ENCODE assay signal across 11 mouse cellular contexts in genomic region chr8:83737346-83737745, GRCm38 (mm10). TPM values are rescaled to one million over a fixed set of nuclear protein-coding genes. Genes with fewer than 3 reads are reported as not detected.
A peak's percentile ranks its signal among the peaks of the same experiment; 100 is the strongest.
DNase-seq lines count a peak whose midpoint lies in the region; ATAC-seq and TF ChIP-seq lines count a peak whose summit lies in the region.
"Had no signal": no experiment of that assay in that cellular context is flagged by ENCODE, and none has a peak within 500 bp of the region (broad histone marks: within the 10 kb centered on the region; RNA-seq: fewer than 3 reads in every experiment).

No protein-coding gene starts in this region.

- no peak overlapping the region for H3K4me3 ChIP-seq in heart, embryonic 14.5 days (ENCODE audit: control insufficient read depth in 1 of 2, insufficient read depth in 1 of 2, low read depth in 1 of 2, low read length in 2 of 2)
- H3K4me3 ChIP-seq in heart, embryonic 11.5 days (ENCODE audit: low read depth, low read length) = no peak overlapping the region
- H3K4me3 ChIP-seq in lung, postnatal 0 days (ENCODE audit: low read depth, low read length) = peak overlapping the region; percentile 67; the same call in 1 of the 2 replicates
- H3K4me3 ChIP-seq in bone marrow macrophage, adult 2 months (ENCODE audit: insufficient read depth, low read length) = no peak overlapping the region
- H3K4me3 ChIP-seq: erythroblast, embryonic 14.5 days had no signal

- no peak for ATAC-seq in heart, embryonic 14.5 days (ENCODE audit: insufficient number of reproducible peaks, insufficient read depth, low FRiP score, low read depth)
- no peak for ATAC-seq in heart, embryonic 11.5 days (replicated peaks; ENCODE audit: insufficient number of reproducible peaks, low FRiP score, low TSS enrichment)
- ATAC-seq in lung, postnatal 0 days = no peak
- ATAC-seq: midbrain, embryonic 16.5 days had no signal

- H3K27ac ChIP-seq in heart, embryonic 14.5 days (replicated peaks in 1 of 2; ENCODE audit: control insufficient read depth in 1 of 2, insufficient read depth in 1 of 2, low read depth in 2 of 2, low read length in 2 of 2) = peak overlapping the region in 1 of 2 experiments; percentile 82; a peak in 2 of 4 replicates
- H3K27ac ChIP-seq in heart, embryonic 11.5 days (ENCODE audit: low read depth, low read length) = no peak overlapping the region; the same call in 1 of the 2 replicates
- 0 out of 2 replicates have a peak overlapping the region, but pooled peaks have one; percentile 71 for H3K27ac ChIP-seq in lung, postnatal 0 days (ENCODE audit: low read length)
- H3K27ac ChIP-seq in bone marrow macrophage, adult 2 months (ENCODE audit: insufficient read depth, low read depth, low read length) = peak overlapping the region; percentile 37; the same call in 1 of the 2 replicates

- no peak for TF ChIP-seq POLR2A in bone marrow macrophage, adult 2 months (IDR thresholded peaks at IDR 0.05; ENCODE audit: borderline replicate concordance, low read depth, low read length)

- 83% methylated on average over 4 of the region's 4 CpGs for WGBS in heart, embryonic 14.5 days
- WGBS in heart, embryonic 11.5 days (ENCODE audit: insufficient replicate concordance) = 79% methylated on average over 4 of the region's 4 CpGs
- 92% methylated on average over 4 of the region's 4 CpGs for WGBS in lung, postnatal 0 days

- H3K9me3 ChIP-seq in heart, embryonic 14.5 days (ENCODE audit: control insufficient read depth, low read length) = peaks cover 3% of the 10 kb centered on the region; the same call in 1 of the 2 replicates
- no peaks in the 10 kb centered on the region for H3K9me3 ChIP-seq in heart, embryonic 11.5 days (replicated peaks; ENCODE audit: control insufficient read depth, low read length)
- no peaks in the 10 kb centered on the region for H3K9me3 ChIP-seq in lung, postnatal 0 days (ENCODE audit: low read length)

- no peak for DNase-seq in lung, postnatal 0 days (ENCODE audit: low spot score)
- DNase-seq in lung, postnatal 25 days (ENCODE audit: low spot score) = no peak
- DNase-seq in splenic B cell, adult 2 months (ENCODE audit: low read depth, low spot score) = peak; percentile 66
- no peak for DNase-seq in cerebellum, adult 18-20 months
- no peak for DNase-seq in Muller cell, postnatal 12 days (ENCODE audit: inconsistent ontology term)

- no peak for TF ChIP-seq EP300 in lung, postnatal 0 days (IDR thresholded peaks at IDR 0.05)

- H3K4me2 ChIP-seq in heart, embryonic 14.5 days (ENCODE audit: low read length) = peak overlapping the region; percentile 38
- H3K4me2 ChIP-seq in heart, embryonic 11.5 days = no peak overlapping the region; the same call in 1 of the 2 replicates
- peak overlapping the region; percentile 86 for H3K4me2 ChIP-seq in lung, postnatal 0 days (replicated peaks; ENCODE audit: low read depth, low read length)

- TF ChIP-seq CTCF in lung, postnatal 0 days (IDR thresholded peaks at IDR 0.05) = peak; percentile 46
- peak; percentile 16; the same call in 1 of the 2 replicates for TF ChIP-seq CTCF in bone marrow macrophage, adult 2 months (IDR thresholded peaks at IDR 0.05; ENCODE audit: low read depth, low read length)

- peaks cover 12% of the 10 kb centered on the region for H3K36me3 ChIP-seq in heart, embryonic 14.5 days (ENCODE audit: control insufficient read depth, insufficient read depth, low read length)
- H3K36me3 ChIP-seq in heart, embryonic 11.5 days (ENCODE audit: control insufficient read depth, insufficient read depth, low read length) = no peaks in the 10 kb centered on the region
- peaks cover 10% of the 10 kb centered on the region; the same call in 1 of the 2 replicates for H3K36me3 ChIP-seq in lung, postnatal 0 days (ENCODE audit: insufficient read depth, low read length)
- H3K36me3 ChIP-seq in splenic B cell, adult 2 months (ENCODE audit: control insufficient read depth, insufficient read depth, low read length, poor library complexity, severe bottlenecking) = peaks cover 7% of the 10 kb centered on the region

- no peak overlapping the region for H3K9ac ChIP-seq in heart, embryonic 14.5 days (ENCODE audit: low read length)
- H3K9ac ChIP-seq in heart, embryonic 11.5 days (ENCODE audit: low read depth, low read length) = no peak overlapping the region
- H3K9ac ChIP-seq in lung, postnatal 0 days (replicated peaks; ENCODE audit: low read depth) = no peak overlapping the region

- peaks cover 16 to 36% of the 10 kb centered on the region in 2 experiments for H3K4me1 ChIP-seq in heart, embryonic 14.5 days (ENCODE audit: control insufficient read depth in 2 of 2, insufficient read depth in 2 of 2, low read length in 2 of 2)
- H3K4me1 ChIP-seq in heart, embryonic 11.5 days (ENCODE audit: control insufficient read depth, insufficient read depth, low read length) = peaks cover 24% of the 10 kb centered on the region
- peaks cover 3% of the 10 kb centered on the region; the same call in 1 of the 2 replicates for H3K4me1 ChIP-seq in lung, postnatal 0 days (ENCODE audit: insufficient read depth, low read depth, low read length)
- peaks cover 54% of the 10 kb centered on the region for H3K4me1 ChIP-seq in bone marrow macrophage, adult 2 months (ENCODE audit: control insufficient read depth, insufficient read depth, low read length)

- H3K27me3 ChIP-seq in heart, embryonic 14.5 days (ENCODE audit: control insufficient read depth, insufficient read depth, low read length) = no peaks in the 10 kb centered on the region
- H3K27me3 ChIP-seq in heart, embryonic 11.5 days (ENCODE audit: control insufficient read depth, insufficient read depth, low read length) = no peaks in the 10 kb centered on the region
- no peaks in the 10 kb centered on the region for H3K27me3 ChIP-seq in lung, postnatal 0 days (replicated peaks; ENCODE audit: insufficient read depth, low read length)
- no peaks in the 10 kb centered on the region for H3K27me3 ChIP-seq in splenic B cell, adult 2 months (ENCODE audit: control insufficient read depth, insufficient read depth, low read length, poor library complexity, severe bottlenecking)
- H3K27me3 ChIP-seq: Patski had no signal

RNA-seq across cellular contexts. Expression of gene Adgre5, which starts 3.8 kb away (rescaled TPM):
- 35.6 and 35.9 TPM in 2 replicates for polyA plus RNA-seq in heart, embryonic 14.5 days (2014; fragmentation: Nextera tagmentation; extraction: Ambion mirVana)
- 17.6 and 18.8 TPM in 2 replicates for polyA plus RNA-seq in heart, embryonic 11.5 days (2014; fragmentation: Nextera tagmentation; extraction: Ambion mirVana)
- 145 and 146 TPM in 2 replicates for polyA plus RNA-seq in lung, postnatal 0 days (2015; fragmentation: Nextera tagmentation; extraction: Ambion mirVana)
- polyA plus RNA-seq in bone marrow macrophage, adult 2 months (2012; ENCODE audit: insufficient read depth, insufficient read length, missing spikeins) = 55.5 and 62.9 TPM in 2 replicates

RNA-seq across cellular contexts. Expression of gene Ddx39, which starts 22.4 kb away (rescaled TPM):
- 114 and 119 TPM in 2 replicates for polyA plus RNA-seq in heart, embryonic 14.5 days (2014; fragmentation: Nextera tagmentation; extraction: Ambion mirVana)
- 143 and 150 TPM in 2 replicates for polyA plus RNA-seq in heart, embryonic 11.5 days (2014; fragmentation: Nextera tagmentation; extraction: Ambion mirVana)
- polyA plus RNA-seq in lung, postnatal 0 days (2015; fragmentation: Nextera tagmentation; extraction: Ambion mirVana) = 51.0 and 53.9 TPM in 2 replicates
- 27.9 and 28.4 TPM in 2 replicates for polyA plus RNA-seq in bone marrow macrophage, adult 2 months (2012; ENCODE audit: insufficient read depth, insufficient read length, missing spikeins)

RNA-seq across cellular contexts. Expression of gene Pkn1, which starts 38.4 kb away (rescaled TPM):
- 19.5 and 22.7 TPM in 2 replicates for polyA plus RNA-seq in heart, embryonic 14.5 days (2014; fragmentation: Nextera tagmentation; extraction: Ambion mirVana)
- 17.0 and 21.2 TPM in 2 replicates for polyA plus RNA-seq in heart, embryonic 11.5 days (2014; fragmentation: Nextera tagmentation; extraction: Ambion mirVana)
- polyA plus RNA-seq in lung, postnatal 0 days (2015; fragmentation: Nextera tagmentation; extraction: Ambion mirVana) = 32.2 and 34.4 TPM in 2 replicates
- polyA plus RNA-seq in bone marrow macrophage, adult 2 months (2012; ENCODE audit: insufficient read depth, insufficient read length, missing spikeins) = 148 and 174 TPM in 2 replicates
